Mouse (Mus musculus): ENCODE data around the gene Stpg4. TPM values are rescaled to one million over a fixed set of nuclear protein-coding genes. Genes with fewer than 3 reads are reported as not detected.

Gene Stpg4
- total and polyA plus RNA-seq, 3 experiments = not detected

- no peak for DNase-seq (ENCODE audit: low read depth, low spot score)
- H3K79me2 ChIP-seq (ENCODE audit: control insufficient read depth, insufficient read depth, low read length, poor library complexity) = no peaks in the 10 kb centered on the region
- peaks cover 0 to 3% of the 10 kb centered on the region in 2 experiments; a peak in 2 of 4 replicates for H3K36me3 ChIP-seq (ENCODE audit: control insufficient read depth in 1 of 2, insufficient read depth in 2 of 2, low read length in 2 of 2)
- H3K27me3 ChIP-seq (ENCODE audit: control insufficient read depth in 1 of 2, insufficient read depth in 2 of 2, low read length in 2 of 2) = no peaks in the 10 kb centered on the region
- no peaks in the 10 kb centered on the region for H3K9me3 ChIP-seq (replicated peaks; ENCODE audit: insufficient read depth, low read length)
- TF ChIP-seq POLR2AphosphoS5 (IDR thresholded peaks at IDR 0.05; ENCODE audit: borderline replicate concordance, low read depth, low read length) (no peak), NELFE (IDR thresholded peaks at IDR 0.05; ENCODE audit: low read depth, low read length) (no peak), NRF1 (IDR thresholded peaks at IDR 0.05; ENCODE audit: insufficient read depth, low read depth, low read length, poor library complexity, severe bottlenecking) (no peak), E2F4 (IDR thresholded peaks at IDR 0.05; ENCODE audit: borderline replicate concordance, low read depth, low read length) (no peak), POLR2AphosphoS2 (IDR thresholded peaks at IDR 0.05; ENCODE audit: low read length) (no peak), CHD2 (IDR thresholded peaks at IDR 0.05; ENCODE audit: low read length) (no peak), GABPA (IDR thresholded peaks at IDR 0.05; ENCODE audit: low read depth, low read length) (no peak), JUND (IDR thresholded peaks at IDR 0.05; ENCODE audit: low read depth, low read length) (no peak), MEF2A (IDR thresholded peaks at IDR 0.05; ENCODE audit: extremely low read depth, insufficient replicate concordance, low read depth, low read length, poor library complexity, severe bottlenecking) (no peak), ELF1 (IDR thresholded peaks at IDR 0.05; ENCODE audit: low read depth, low read length) (no peak), TBP (IDR thresholded peaks at IDR 0.05; ENCODE audit: low read depth, low read length) (no peak), CTCF (IDR thresholded peaks at IDR 0.05 in 2 of 3, conservative IDR thresholded peaks at IDR 0.05 in 1 of 3; ENCODE audit: control insufficient read depth in 1 of 3, insufficient read depth in 1 of 3, low read depth in 2 of 3, low read length in 3 of 3, poor library complexity in 1 of 3, severe bottlenecking in 1 of 3) (no peak), RAD21 (IDR thresholded peaks at IDR 0.05; ENCODE audit: low read depth, low read length) (no peak), UBTF (IDR thresholded peaks at IDR 0.05; ENCODE audit: borderline replicate concordance, insufficient read depth, low read depth, low read length) (no peak), GATA1 (IDR thresholded peaks at IDR 0.05; ENCODE audit: low read depth, low read length) (no peak), TAL1 (IDR thresholded peaks at IDR 0.05; ENCODE audit: low read length) (no peak)
- no peak overlapping the region for H3K27ac ChIP-seq (ENCODE audit: control insufficient read depth, low read depth, low read length)
- no peak overlapping the region for H3K9ac ChIP-seq (ENCODE audit: control insufficient read depth, low read depth, low read length, poor library complexity, severe bottlenecking)
- peaks cover 4 to 12% of the 10 kb centered on the region in 2 experiments; a peak in 2 of 4 replicates for H3K4me1 ChIP-seq (ENCODE audit: control insufficient read depth in 1 of 2, insufficient read depth in 2 of 2, low read length in 2 of 2)
- no peak overlapping the region for H3K4me3 ChIP-seq (ENCODE audit: control insufficient read depth in 1 of 2, insufficient read depth in 1 of 2, low read depth in 2 of 2, low read length in 2 of 2)
These were observed 84.4 kb downstream of the Stpg4 start for GRCm38 (mm10) chr17:87343060-87343703.

Other genes with a start within 250 kb of the Stpg4 start
- 41.4 and 52.6 TPM in 2 replicates for gene Mcfd2, start 161.8 kb downstream of the Stpg4 start, total RNA-seq (2012; rRNA removed)
- gene Mcfd2, start 161.8 kb downstream of the Stpg4 start, polyA plus RNA-seq (2012; ENCODE audit: insufficient read depth in 1 of 2, insufficient read length in 2 of 2, low read depth in 1 of 2, low replicate concordance in 2 of 2, missing spikeins in 1 of 2) = 10 to 100 TPM in 1 of 2 experiments, not detected in 1; 50.4 TPM
- gene Ttc7, start 144.9 kb downstream of the Stpg4 start, total RNA-seq (2012; rRNA removed) = 19.9 and 22.8 TPM in 2 replicates
- gene Ttc7, start 144.9 kb downstream of the Stpg4 start, polyA plus RNA-seq (2012; ENCODE audit: insufficient read depth in 1 of 2, insufficient read length in 2 of 2, low read depth in 1 of 2, low replicate concordance in 2 of 2, missing spikeins in 1 of 2) = 10 to 100 TPM in 1 of 2 experiments, not detected in 1; 42.4 TPM
- 208 and 253 TPM in 2 replicates for gene Calm2, start 19.2 kb upstream of the Stpg4 start, total RNA-seq (2012; rRNA removed)
- gene Calm2, start 19.2 kb upstream of the Stpg4 start, polyA plus RNA-seq (2012; ENCODE audit: insufficient read depth in 1 of 2, insufficient read length in 2 of 2, low read depth in 1 of 2, low replicate concordance in 2 of 2, missing spikeins in 1 of 2) = 100 to 1,000 TPM; 126 to 321 TPM
- not detected in 2 replicates for gene Epcam, start 208.2 kb upstream of the Stpg4 start, total RNA-seq (2012; rRNA removed)
- not detected for gene Epcam, start 208.2 kb upstream of the Stpg4 start, polyA plus RNA-seq (2012; ENCODE audit: insufficient read depth in 1 of 2, insufficient read length in 2 of 2, low read depth in 1 of 2, low replicate concordance in 2 of 2, missing spikeins in 1 of 2)
- 42.5 and 43.0 TPM in 2 replicates for gene Msh2, start 244.6 kb upstream of the Stpg4 start, total RNA-seq (2012; rRNA removed)
- 10 to 100 TPM in 1 of 2 experiments, not detected in 1; 40.8 TPM for gene Msh2, start 244.6 kb upstream of the Stpg4 start, polyA plus RNA-seq (2012; ENCODE audit: insufficient read depth in 1 of 2, insufficient read length in 2 of 2, low read depth in 1 of 2, low replicate concordance in 2 of 2, missing spikeins in 1 of 2)